Mouse (Mus musculus) adrenal gland, postnatal 25 days (tissue): ENCODE data around the gene Spaca4. TPM values are rescaled to one million over a fixed set of nuclear protein-coding genes. Genes with fewer than 3 reads are reported as not detected.

ENCODE experiments used
- DNase-seq: peaks from one replicate; pipeline ENCODE4 v3.0.0; 2021; ENCODE audit warnings: mixed read lengths
- total RNA-seq: library from RNA; stranded (reverse); gene quantifications from 2 replicates; pipeline ENCODE4 v1.2.3, GENCODE M21; 2021

Gene Spaca4
- total RNA-seq, 1 experiment from 2014 or later, result not detected

DNA sequence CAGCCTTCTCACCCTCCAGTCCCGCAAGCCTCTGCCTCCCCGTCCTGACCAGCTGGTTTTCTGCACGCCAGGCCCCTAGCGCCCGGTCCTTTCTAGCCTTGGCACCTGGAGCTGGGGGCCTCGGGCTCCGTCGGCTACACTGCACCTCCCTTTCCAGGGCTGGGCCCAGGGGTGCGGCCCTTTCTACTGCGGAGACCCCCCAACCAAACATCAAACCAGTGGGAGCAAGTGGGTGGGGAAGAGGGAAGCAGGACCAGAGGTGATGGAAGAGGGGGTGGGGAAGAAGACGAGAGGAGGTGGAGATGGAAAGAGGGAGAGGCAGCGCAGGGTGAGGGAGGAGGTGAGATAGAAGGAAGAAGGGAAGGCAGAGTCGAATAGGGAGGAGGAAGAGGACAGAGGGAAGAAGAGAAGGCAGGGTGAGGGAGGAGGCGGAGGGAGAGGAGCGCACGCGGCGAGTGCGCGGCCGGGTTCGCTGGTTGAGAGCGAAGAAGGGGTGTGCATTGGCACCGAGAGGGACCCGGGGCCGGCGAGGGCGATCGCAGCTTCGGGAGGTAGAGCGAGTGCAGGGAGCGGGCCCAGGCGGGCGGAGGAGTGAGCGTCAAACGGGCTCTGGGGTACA is 26.0 kb downstream of the Spaca4 start, which contains the start of gene Car11:
Gene Car11 (plus strand): TSS at position 321 of the 619 bp plus-strand sequence.
- no peak for DNase-seq

- no peak for DNase-seq
Observed at GRCm38 (mm10) chr7:45697894-45698293, 27.7 kb downstream of the Spaca4 start.

DNA sequence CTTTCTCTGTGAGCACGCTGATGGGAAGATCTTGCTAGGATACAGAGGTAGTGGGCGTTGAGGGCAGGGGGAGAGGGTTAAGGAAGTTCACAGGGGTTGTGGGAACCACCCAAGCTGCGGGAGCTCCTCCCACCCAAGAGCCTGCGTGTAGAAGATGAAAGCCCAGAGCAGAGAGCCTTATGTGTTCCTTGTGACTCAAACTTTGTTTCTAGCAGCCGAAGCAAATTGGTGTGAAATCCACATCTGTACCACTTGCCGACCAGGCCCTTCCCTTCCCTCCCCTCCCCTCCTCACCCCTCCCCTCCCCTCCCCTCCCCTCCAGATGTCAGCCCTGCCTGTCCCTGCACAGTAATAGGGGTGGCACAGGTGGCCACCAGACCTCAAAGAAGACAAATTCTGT is 30.5 kb downstream of the Spaca4 start:
- no peak for DNase-seq

- no peak for DNase-seq
Observed at GRCm38 (mm10) chr7:45693921-45694591, 31.6 kb downstream of the Spaca4 start, which contains the start of gene Sec1. TSS of gene Sec1 (minus strand) at chr7:45694402.

DNA sequence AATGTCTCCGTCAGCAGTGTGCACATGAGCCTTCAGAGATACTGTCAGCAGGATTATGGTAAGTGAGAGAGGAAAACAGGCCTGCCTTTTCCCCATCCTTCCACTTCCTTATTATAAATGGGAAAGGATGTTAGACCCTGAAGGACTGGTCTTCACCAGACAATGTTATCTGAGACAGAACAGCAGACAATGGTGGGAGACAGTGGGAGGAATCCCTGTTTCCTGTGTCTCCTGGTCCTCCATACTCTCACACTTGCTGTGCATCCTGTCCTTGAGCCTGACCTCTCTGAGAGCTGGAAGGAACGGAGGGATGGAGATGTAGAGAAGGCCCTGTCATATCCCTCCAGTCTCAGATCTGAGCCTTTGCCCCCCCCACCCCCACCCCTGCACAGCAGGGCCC is 33.2 kb downstream of the Spaca4 start:
- DNase-seq, result no peak

DNA sequence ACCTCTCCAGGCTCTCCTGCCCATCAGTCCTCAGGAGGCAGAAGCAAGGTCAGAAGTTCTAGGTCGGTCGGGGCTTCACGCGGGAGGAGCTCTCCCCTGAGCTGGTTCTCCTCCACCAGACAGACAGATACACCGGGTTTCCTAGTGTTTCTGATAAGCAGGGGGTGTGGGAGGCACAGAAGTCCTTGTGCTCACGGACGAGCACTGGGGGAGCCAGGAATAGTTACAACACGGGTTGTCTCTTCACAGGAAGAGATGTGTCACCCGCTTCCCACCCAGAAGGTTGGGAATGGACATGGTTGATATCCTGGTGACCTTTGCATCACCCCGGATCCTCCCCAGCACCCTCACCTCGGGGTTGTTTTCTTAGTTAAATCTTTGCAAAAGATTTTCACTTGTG is 35.8 kb downstream of the Spaca4 start:
- no peak for DNase-seq

DNA sequence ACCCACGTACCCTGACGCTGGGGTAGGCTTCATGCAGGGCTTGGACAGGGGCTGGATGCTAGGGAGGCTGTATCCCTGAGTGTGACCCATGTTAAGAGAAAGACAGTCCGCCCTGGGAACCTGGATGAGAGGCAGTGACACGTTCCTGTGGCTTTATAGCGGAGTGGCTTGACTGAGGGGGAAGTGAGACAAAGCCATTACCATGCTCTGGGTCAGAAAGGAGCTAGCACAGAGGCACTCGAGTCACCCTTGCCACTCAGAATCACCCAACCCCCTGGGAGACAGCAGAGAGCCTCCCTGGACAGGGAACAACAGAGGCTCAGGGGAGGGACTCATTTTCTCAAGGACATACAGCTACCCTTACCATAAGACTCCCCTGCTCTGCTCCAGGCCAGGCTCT is 36.5 kb downstream of the Spaca4 start:
- no peak for DNase-seq

- DNase-seq, result no peak
Observed at GRCm38 (mm10) chr7:45686841-45687240, 38.8 kb downstream of the Spaca4 start.

- DNase-seq, result no peak
Observed at GRCm38 (mm10) chr7:45685811-45686210, 39.8 kb downstream of the Spaca4 start.

- DNase-seq, result no peak
Observed at GRCm38 (mm10) chr7:45683396-45684050, 42.1 kb downstream of the Spaca4 start, which contains the start of gene Ntn5. TSS of gene Ntn5 (plus strand) at chr7:45684022.

DNA sequence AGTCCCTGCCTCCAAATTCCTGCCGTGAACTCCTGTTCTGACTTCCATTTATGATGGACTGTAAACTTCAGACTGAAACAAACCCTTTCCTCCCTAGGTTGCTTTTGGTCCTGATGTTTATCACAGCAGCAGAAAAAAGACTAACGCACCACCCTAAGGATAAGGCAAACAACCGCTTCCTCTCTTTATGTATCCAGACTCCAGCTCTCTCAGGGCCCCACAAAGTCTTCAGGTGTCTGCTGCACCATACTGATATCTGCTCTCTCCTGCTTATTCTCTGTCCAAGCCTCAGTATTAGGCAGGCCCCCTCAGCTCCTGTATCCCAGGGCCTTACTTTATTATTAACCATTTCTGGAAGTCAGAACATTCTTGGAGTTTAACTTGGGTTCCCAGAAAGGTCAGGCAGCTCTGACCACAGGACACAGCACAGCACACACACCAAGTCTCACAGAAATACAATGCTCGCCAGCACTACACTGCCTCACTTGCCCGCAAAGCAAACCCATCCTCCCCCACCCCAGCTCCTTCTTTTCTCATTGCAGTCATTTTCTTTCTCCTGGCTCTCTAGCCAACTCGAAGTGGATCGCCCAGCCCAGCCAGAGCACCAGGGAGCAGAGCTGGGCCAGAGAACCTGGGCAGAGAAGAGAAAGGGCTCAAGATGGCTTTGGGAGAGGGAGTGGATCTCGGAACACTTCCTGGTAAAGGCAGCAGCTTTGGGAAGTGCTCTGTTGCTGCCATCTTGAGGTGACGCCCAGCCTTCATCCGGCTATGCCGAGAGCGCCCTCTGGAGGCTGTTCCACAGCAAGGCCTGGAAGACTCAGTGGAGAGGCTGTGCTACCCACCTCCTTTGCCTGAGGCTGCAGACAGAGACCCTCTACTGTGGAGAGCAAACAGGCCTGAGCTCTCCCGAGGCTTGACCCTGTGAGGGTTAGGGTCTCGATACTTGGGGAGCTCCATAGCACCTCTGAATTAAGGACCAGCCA is 43.2 kb downstream of the Spaca4 start:
- DNase-seq, result peak; percentile 90

DNA sequence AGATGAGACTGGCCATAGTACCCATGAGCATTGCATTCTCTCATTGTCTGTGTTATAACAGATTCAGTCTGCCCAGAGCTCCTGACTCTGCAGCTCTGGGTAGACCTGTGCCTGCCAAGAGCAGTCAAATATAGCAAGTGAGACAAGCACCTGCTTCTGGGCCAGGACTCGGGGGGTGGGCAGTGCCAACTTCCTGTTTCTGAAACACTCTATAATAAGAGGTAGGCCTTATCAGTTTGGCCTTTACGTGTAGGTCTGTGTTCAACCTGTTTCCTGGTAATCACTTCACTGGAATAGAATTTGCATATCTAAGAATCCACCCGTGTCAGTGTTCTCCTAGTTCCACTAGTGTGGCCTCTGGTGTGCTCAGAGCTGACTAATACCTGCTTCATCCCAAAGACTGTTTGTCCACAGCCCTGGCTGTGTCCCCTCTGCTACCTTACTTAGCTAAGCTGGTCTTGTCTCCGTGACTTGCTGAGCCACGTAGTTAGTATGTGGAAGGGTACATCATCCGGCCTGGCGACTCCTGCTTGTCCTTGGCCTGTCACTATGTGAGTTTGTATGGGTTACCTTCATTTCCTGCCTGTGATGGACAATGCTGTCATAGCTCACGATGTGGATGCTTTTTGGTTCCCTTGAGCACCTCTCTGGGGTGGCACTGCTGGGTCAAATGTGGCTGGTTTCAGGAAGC is 44.4 kb downstream of the Spaca4 start:
- DNase-seq, result no peak

DNA sequence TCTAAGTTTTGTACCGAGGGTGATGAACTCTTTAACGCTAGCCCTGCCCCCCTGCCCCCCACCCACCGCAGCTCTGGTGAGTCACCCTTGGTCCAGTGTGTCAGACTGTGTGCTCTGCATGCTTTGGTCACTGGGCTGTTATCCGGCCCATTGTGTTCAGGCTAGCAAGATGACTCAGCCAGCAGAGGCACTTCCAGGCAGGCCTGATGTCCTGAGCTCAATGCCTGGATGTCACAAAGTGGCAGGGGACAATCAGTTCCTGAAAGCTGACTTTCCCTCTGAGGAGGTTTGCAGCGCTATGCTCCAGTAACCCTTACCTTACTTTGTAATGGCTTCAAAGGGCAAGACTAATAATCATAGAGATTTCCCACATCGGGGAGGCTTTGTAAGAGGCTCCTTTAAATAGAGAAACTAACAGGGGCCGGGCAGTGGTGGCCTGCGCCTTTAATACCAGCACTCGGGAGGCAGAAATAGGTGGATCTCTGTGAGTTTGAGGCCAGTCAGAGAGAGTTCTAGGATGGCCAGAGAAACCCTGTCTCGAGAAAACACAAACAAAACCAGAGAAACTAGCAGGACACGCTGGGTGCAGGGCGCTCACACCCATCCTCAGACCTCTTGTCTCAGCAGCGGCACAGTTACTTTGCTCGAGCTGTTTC is 45.5 kb downstream of the Spaca4 start:
- peak; percentile 56 for DNase-seq

GRCm38 (mm10) chr7:45678513-45678912 is 47.1 kb downstream of the Spaca4 start:
- DNase-seq, result peak; percentile 62

GRCm38 (mm10) chr7:45677627-45678295 is 47.9 kb downstream of the Spaca4 start:
- DNase-seq, result no peak

Other genes with a start within 250 kb of the Spaca4 start
- gene Tulp2, start 243.9 kb downstream of the Spaca4 start, total RNA-seq, result 0.46 and 0.67 TPM in 2 replicates
- 21.0 and 40.1 TPM in 2 replicates for gene Gm45808, start 239.0 kb downstream of the Spaca4 start, total RNA-seq
- 62.3 and 75.5 TPM in 2 replicates for gene Dhdh, start 237.0 kb downstream of the Spaca4 start, total RNA-seq
- gene Nucb1, start 215.4 kb downstream of the Spaca4 start, total RNA-seq, result 220 and 264 TPM in 2 replicates
- gene Ppp1r15a, start 199.5 kb downstream of the Spaca4 start, total RNA-seq, result 28.0 and 29.6 TPM in 2 replicates
- gene Plekha4, start 199.5 kb downstream of the Spaca4 start, total RNA-seq, result 3.2 and 3.3 TPM in 2 replicates
- 0.95 and 1.0 TPM in 2 replicates for gene Hsd17b14, start 170.9 kb downstream of the Spaca4 start, total RNA-seq
- 218 and 244 TPM in 2 replicates for gene Bcat2, start 155.7 kb downstream of the Spaca4 start, total RNA-seq
- not detected in 2 replicates for gene Fgf21, start 110.3 kb downstream of the Spaca4 start, total RNA-seq
- not detected in 2 replicates for gene Fut1, start 108.5 kb downstream of the Spaca4 start, total RNA-seq
- gene Izumo1, start 104.0 kb downstream of the Spaca4 start, total RNA-seq, result 0.36 TPM in 1 of 2 replicates, not detected in the other
- gene Rasip1, start 98.3 kb downstream of the Spaca4 start, total RNA-seq, result 21.3 and 23.3 TPM in 2 replicates
- 3.5 and 4.3 TPM in 2 replicates for gene Mamstr, start 85.8 kb downstream of the Spaca4 start, total RNA-seq
- not detected in 2 replicates for gene Fut2, start 59.4 kb downstream of the Spaca4 start, total RNA-seq
- not detected in 2 replicates for gene Ntn5, start 41.8 kb downstream of the Spaca4 start, total RNA-seq
- gene Sec1, start 31.4 kb downstream of the Spaca4 start, total RNA-seq, result 0.39 TPM in 1 of 2 replicates, not detected in the other
- gene Car11, start 26.0 kb downstream of the Spaca4 start, total RNA-seq, result 15.7 and 15.8 TPM in 2 replicates
- gene Dbp, start 20.7 kb downstream of the Spaca4 start, total RNA-seq, result 282 and 444 TPM in 2 replicates
- gene Rpl18, start 10.4 kb downstream of the Spaca4 start, total RNA-seq, result 964 and 1,249 TPM in 2 replicates
- gene Sphk2, start 7.8 kb downstream of the Spaca4 start, total RNA-seq, result 38.2 and 42.0 TPM in 2 replicates
- gene Fam83e, start 4.6 kb downstream of the Spaca4 start, total RNA-seq, result 0.30 and 0.76 TPM in 2 replicates
- gene Lmtk3, start 57.9 kb upstream of the Spaca4 start, total RNA-seq, result 10.0 and 14.8 TPM in 2 replicates
- gene Sult2b1, start 58.9 kb upstream of the Spaca4 start, total RNA-seq, result 0.90 and 1.1 TPM in 2 replicates
- gene Cyth2, start 88.8 kb upstream of the Spaca4 start, total RNA-seq, result 114 and 134 TPM in 2 replicates
- gene Kcnj14, start 99.0 kb upstream of the Spaca4 start, total RNA-seq, result 0.30 and 0.33 TPM in 2 replicates
- 22.3 and 26.6 TPM in 2 replicates for gene Grwd1, start 105.1 kb upstream of the Spaca4 start, total RNA-seq
- gene Kdelr1, start 147.0 kb upstream of the Spaca4 start, total RNA-seq, result 140 and 141 TPM in 2 replicates
- gene Grin2d, start 152.6 kb upstream of the Spaca4 start, total RNA-seq, result 0.43 and 1.2 TPM in 2 replicates
- 0.70 TPM in 1 of 2 replicates, not detected in the other for gene Syngr4, start 170.9 kb upstream of the Spaca4 start, total RNA-seq
- gene Tmem143, start 171.1 kb upstream of the Spaca4 start, total RNA-seq, result 53.0 and 61.3 TPM in 2 replicates
- 231 and 241 TPM in 2 replicates for gene Emp3, start 195.6 kb upstream of the Spaca4 start, total RNA-seq
- gene Ccdc114, start 198.3 kb upstream of the Spaca4 start, total RNA-seq, result 26.4 and 27.9 TPM in 2 replicates